Mouse (Mus musculus) kidney, embryonic 15.5 days (tissue): ENCODE results near the gene Zmynd8. TPM values are rescaled to one million over a fixed set of nuclear protein-coding genes. Genes with fewer than 3 reads are reported as not detected.

ENCODE experiments used
- ATAC-seq: fragments of 200-750 bp; cut with Nextera tagmentation; replicated peaks from 2 replicates; pipeline ENCODE4 v1.8.0; 2017; ENCODE audit warnings: moderate TSS enrichment; ENCODE audit not compliant: low FRiP score
- H3K27ac ChIP-seq: fragments of 300-500 bp; sonication (generic); 2 replicates; pipeline ENCODE4 v1.5.1; 2015; ENCODE audit warnings: mild to moderate bottlenecking, inconsistent platforms
- H3K27me3 ChIP-seq: fragments of 300-500 bp; sonication (generic); 2 replicates; pipeline ENCODE4 v1.6.1; 2015; ENCODE audit warnings: inconsistent platforms
- H3K36me3 ChIP-seq: fragments of 300-500 bp; sonication (generic); 2 replicates; pipeline ENCODE4 v1.6.1; 2015; ENCODE audit warnings: inconsistent platforms
- H3K4me1 ChIP-seq: fragments of 300-500 bp; sonication (generic); 2 replicates; pipeline ENCODE4 v1.6.1; 2015; ENCODE audit warnings: inconsistent platforms
- H3K4me2 ChIP-seq: fragments of 300-500 bp; sonication (generic); 2 replicates; pipeline ENCODE4 v1.6.1; 2015; ENCODE audit warnings: moderate library complexity, mild to moderate bottlenecking, inconsistent platforms
- H3K4me3 ChIP-seq: fragments of 300-500 bp; sonication (generic); replicated peaks from 2 replicates; pipeline ENCODE4 v1.5.1; 2015; ENCODE audit warnings: mild to moderate bottlenecking, inconsistent platforms
- H3K9ac ChIP-seq: fragments of 300-500 bp; sonication (generic); 2 replicates; pipeline ENCODE4 v1.6.1; 2015; ENCODE audit warnings: mild to moderate bottlenecking, inconsistent platforms
- H3K9me3 ChIP-seq: fragments of 300-500 bp; sonication (generic); replicated peaks from 2 replicates; pipeline ENCODE4 v1.6.1; 2016; ENCODE audit warnings: inconsistent platforms
- WGBS: fragments of 180-500 bp; shearing (Covaris S2); methylation state at CpG from one replicate; pipeline ENCODE4 v1.1.7; 2015; ENCODE audit warnings: mixed read lengths; 5-methylcytosine and 5-hydroxymethylcytosine counted together
- polyA plus RNA-seq: library from polyadenylated mRNA; unstranded; fragments of >200 nt; fragmentation: Nextera tagmentation; extraction: Ambion mirVana; gene quantifications from 2 replicates; pipeline ENCODE4 v1.2.1, GENCODE M21; 2015

The Zmynd8 gene
- polyA plus RNA-seq, 1 experiment from 2014 or later: 67.1 TPM

DNA sequence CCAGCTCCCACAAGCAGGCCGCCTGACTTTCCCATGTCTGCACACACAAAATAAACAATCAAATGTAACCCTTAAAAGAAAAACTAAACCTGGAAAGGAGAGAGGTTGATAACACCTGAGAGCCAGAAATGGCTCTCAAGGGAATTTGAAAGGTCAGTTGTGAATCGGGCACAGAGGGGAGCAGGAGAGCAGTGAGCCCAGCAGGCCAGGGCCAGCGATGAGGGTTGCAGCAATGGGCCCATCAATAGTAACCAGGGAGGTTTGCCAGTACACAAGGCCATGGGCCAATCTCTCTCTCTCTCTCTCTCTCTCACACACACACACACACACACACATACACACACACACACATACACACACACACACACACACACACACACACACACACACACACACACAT lies 34.0 kb downstream of the Zmynd8 start:
- Histone ChIP-seq H3K9ac (no peak overlapping the region), H3K4me3 (no peak overlapping the region), H3K36me3 (peaks cover 34% of the 10 kb centered on the region), H3K4me2 (no peak overlapping the region), H3K4me1 (peaks cover 81% of the 10 kb centered on the region), H3K27ac (no peak overlapping the region), H3K9me3 (no peaks in the 10 kb centered on the region), H3K27me3 (no peaks in the 10 kb centered on the region)
- WGBS: 70% methylated on average over 3 of the region's 3 CpGs
- ATAC-seq: no peak

DNA sequence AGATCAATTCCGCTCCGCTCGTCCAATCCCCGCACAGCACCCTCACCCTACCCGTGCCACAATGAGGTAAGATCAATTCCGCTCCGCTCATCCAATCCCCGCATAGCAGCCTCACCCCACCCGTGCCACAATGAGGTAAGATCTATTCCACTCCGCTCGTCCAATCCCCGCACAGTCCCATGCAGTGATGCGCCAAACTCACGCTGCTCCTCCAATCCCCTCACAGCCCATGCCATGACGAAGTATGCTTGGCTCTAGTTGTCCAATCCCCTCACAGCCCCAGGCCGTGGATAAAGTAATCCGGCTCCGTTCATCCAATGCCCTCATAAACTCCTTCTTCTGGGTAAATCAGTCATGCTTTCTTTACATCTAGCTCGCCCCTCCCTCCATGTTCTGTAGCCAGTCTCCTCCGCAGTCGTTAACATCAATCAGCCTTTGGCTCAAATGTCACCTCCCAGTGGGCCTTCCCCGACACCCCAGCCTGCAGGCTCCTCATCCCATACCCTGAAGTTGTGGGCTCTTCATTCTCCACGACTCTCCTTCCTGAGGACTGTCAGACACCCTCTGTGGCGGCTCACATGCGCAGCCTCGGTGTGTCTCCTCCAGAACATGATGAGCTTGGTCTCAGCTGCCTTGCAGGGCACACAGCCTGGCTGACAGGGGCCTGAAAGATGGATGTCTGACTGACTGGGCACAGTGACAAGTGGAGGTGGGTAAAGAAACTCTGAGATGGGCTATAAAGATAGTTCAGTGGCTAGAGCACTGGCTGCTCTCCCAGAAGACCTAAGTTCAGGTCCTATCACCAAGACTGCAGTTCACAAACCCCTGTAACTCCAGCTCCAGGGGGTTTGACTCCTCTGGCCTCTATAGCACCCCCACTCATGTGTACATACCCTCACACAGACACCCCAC lies 36.9 kb downstream of the Zmynd8 start:
- ATAC-seq: peak; percentile 30
- H3K4me3 ChIP-seq: no peak overlapping the region
- no peaks in the 10 kb centered on the region for H3K27me3 ChIP-seq
- no peak overlapping the region for H3K9ac ChIP-seq
- peak overlapping the region; percentile 81 for H3K27ac ChIP-seq
- 60% methylated on average over 26 of the region's 26 CpGs for WGBS
- H3K4me1 ChIP-seq: peaks cover 81% of the 10 kb centered on the region
- H3K4me2 ChIP-seq: 0 out of 2 replicates have a peak overlapping the region, but pooled peaks have one; percentile 12
- H3K36me3 ChIP-seq: peaks cover 34% of the 10 kb centered on the region
- no peaks in the 10 kb centered on the region for H3K9me3 ChIP-seq

- Histone ChIP-seq H3K9ac (no peak overlapping the region), H3K36me3 (peaks cover 34% of the 10 kb centered on the region), H3K4me3 (no peak overlapping the region), H3K4me2 (no peak overlapping the region), H3K27ac (peak overlapping the region; percentile 81; the same call in 1 of the 2 replicates), H3K27me3 (no peaks in the 10 kb centered on the region), H3K9me3 (no peaks in the 10 kb centered on the region), H3K4me1 (peaks cover 81% of the 10 kb centered on the region)
- WGBS: 92% methylated on average over 20 of the region's 20 CpGs
- ATAC-seq: no peak
Observed at GRCm38 (mm10) chr2:165860962-165861682, 37.7 kb downstream of the Zmynd8 start.

GRCm38 (mm10) chr2:165860447-165860846 lies 38.4 kb downstream of the Zmynd8 start:
- H3K4me3 ChIP-seq: no peak overlapping the region
- no peak overlapping the region for H3K4me2 ChIP-seq
- 96% methylated on average over 6 of the region's 6 CpGs for WGBS
- H3K27ac ChIP-seq: peak overlapping the region; percentile 98
- no peaks in the 10 kb centered on the region for H3K9me3 ChIP-seq
- H3K27me3 ChIP-seq: no peaks in the 10 kb centered on the region
- ATAC-seq: no peak
- H3K36me3 ChIP-seq: peaks cover 33% of the 10 kb centered on the region
- H3K9ac ChIP-seq: no peak overlapping the region
- H3K4me1 ChIP-seq: peaks cover 84% of the 10 kb centered on the region

DNA sequence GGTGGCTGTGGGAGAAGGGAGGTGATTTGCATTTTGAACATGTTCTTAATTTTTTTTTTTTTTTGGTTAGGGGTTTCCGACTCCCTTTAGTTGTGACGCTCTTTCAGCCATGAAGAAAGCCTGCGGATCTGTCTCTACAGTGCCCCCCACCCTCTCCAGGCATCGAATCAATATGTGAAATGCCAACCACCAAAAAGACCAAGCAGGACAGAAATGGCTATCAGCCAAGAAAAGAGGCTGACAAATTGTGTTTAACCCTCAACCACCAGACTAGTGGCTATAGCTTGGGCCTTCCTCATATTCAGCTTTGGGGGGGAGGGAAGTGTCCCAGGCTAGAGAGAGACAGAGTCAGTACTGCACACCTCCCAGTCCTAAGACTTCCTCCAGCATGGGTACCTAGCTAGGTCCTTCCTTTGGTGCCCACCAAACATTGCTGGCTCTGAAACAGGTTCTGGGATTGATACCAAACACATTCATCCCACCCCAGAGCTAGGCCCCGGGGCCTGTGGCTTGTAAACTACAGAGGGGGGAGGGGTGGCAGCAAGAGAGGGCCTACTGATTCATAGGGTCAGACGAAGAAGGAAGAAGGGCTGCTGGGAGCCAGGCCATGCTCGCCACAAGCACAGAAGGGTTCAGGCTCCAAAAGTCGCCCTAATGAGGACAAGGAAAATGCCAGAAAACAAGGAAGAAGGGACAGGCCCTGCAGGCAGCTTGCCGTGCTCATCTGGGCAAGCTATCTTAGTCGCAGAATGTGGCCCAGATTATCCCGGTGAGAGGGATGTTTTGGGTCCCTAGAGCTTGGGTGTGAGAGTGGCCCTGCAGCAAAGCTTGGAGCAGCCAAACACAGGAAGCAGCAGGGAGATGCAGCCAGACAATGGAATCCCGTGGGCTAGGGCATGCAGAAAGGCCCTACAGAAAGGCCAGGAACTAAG lies 40.1 kb downstream of the Zmynd8 start:
- peak overlapping the region; percentile 32; the same call in 1 of the 2 replicates for H3K9ac ChIP-seq
- peak overlapping the region; percentile 53 for H3K4me2 ChIP-seq
- H3K27me3 ChIP-seq: no peaks in the 10 kb centered on the region
- H3K9me3 ChIP-seq: no peaks in the 10 kb centered on the region
- peaks cover 91% of the 10 kb centered on the region for H3K4me1 ChIP-seq
- H3K36me3 ChIP-seq: peaks cover 19% of the 10 kb centered on the region
- peak overlapping the region; percentile 14 for H3K4me3 ChIP-seq
- WGBS: 14% methylated on average over 12 of the region's 12 CpGs
- ATAC-seq: no peak
- H3K27ac ChIP-seq: peak overlapping the region; percentile 98

DNA sequence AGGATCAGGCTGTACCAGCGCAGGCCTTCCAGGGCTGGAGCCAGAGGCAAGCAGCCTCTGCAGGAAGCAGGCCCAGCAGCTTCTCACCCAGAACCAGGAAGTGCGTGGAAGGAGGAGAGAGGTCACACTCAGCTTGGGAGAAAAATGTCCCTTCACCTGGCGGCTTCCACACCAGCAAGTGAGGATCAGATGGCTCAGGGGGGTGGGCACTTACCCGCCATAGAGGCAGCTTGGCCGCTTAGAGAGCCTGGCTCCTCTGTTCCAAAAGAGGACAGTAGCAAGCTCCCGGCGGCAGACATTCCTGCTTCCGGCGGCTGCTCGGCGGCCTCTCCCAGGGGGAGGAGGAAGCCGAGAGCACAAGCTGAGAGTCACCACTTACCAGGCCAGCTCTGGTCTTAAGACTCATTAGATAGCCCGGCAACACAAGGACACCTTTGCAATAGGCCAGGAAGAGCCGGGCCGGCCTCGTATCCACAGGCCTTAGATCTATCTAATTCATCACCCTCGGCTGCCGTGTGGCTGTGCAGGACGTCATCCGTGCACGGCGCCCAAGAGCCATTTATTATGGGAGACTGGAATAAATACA lies 40.9 kb downstream of the Zmynd8 start:
- Histone ChIP-seq H3K27me3 (no peaks in the 10 kb centered on the region), H3K4me1 (peaks cover 91% of the 10 kb centered on the region), H3K9ac (peak overlapping the region; percentile 32), H3K36me3 (peaks cover 12% of the 10 kb centered on the region), H3K27ac (peak overlapping the region; percentile 98), H3K4me3 (peak overlapping the region; percentile 14), H3K9me3 (no peaks in the 10 kb centered on the region), H3K4me2 (peak overlapping the region; percentile 53)
- WGBS: 3% methylated on average over 22 of the region's 22 CpGs
- peak; percentile 45 for ATAC-seq

DNA sequence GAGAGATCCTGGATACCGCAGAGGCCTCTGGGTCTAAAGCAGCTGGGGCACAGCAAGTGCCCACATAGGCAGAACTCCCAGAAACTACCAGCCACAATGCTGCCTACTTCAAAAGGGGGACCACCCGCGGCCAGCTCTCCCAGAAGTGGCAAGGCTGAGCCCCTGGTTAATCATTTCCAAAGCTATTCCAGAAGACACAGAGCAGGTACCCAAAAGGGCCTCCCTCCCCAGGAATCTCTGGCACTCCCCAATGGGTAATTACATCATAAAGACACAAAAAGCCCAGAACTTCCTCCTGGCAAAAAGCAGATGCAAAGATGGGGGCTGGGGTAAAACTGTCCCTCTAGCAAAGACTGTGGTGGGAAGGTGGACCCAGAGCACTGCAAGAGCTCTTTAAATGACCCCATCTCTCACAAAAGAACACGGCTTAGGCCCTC lies 41.4 kb downstream of the Zmynd8 start:
- peaks cover 10% of the 10 kb centered on the region for H3K36me3 ChIP-seq
- H3K9ac ChIP-seq: peak overlapping the region; percentile 32
- peak overlapping the region; percentile 53 for H3K4me2 ChIP-seq
- H3K4me1 ChIP-seq: peaks cover 95% of the 10 kb centered on the region
- no peaks in the 10 kb centered on the region for H3K9me3 ChIP-seq
- 11% methylated on average over 4 of the region's 4 CpGs for WGBS
- peak overlapping the region; percentile 98 for H3K27ac ChIP-seq
- ATAC-seq: peak; percentile 57
- H3K27me3 ChIP-seq: no peaks in the 10 kb centered on the region
- H3K4me3 ChIP-seq: peak overlapping the region; percentile 14

DNA sequence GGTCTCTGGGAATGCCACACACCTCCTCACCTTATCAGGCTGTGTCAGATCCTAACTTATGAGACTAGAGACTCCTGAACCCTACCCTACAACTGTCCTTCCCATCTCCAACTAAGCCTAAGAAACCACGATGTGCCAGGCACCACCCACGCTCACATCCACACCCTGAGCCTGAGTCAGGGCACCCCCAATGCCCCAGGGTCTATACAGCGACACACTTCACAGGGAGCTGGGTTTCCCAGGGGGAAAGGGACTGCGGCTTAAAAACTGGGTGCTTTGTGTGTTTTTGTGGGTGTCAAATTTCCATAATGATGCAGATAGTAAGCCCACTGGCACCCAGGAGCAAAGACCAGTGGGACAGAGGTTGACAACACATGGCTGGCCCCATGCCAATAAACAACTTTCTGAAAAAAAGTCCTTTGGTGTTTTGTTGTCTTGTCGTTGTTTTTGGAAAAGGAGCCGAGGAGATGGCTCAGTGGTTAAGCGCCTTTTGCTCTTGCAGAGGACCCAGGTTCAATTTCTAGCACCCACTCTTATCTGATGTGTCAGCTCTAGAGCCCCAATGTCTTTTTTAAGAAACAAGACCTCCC lies 42.1 kb downstream of the Zmynd8 start:
- no peak for ATAC-seq
- 68% methylated on average over 7 of the region's 7 CpGs for WGBS

DNA sequence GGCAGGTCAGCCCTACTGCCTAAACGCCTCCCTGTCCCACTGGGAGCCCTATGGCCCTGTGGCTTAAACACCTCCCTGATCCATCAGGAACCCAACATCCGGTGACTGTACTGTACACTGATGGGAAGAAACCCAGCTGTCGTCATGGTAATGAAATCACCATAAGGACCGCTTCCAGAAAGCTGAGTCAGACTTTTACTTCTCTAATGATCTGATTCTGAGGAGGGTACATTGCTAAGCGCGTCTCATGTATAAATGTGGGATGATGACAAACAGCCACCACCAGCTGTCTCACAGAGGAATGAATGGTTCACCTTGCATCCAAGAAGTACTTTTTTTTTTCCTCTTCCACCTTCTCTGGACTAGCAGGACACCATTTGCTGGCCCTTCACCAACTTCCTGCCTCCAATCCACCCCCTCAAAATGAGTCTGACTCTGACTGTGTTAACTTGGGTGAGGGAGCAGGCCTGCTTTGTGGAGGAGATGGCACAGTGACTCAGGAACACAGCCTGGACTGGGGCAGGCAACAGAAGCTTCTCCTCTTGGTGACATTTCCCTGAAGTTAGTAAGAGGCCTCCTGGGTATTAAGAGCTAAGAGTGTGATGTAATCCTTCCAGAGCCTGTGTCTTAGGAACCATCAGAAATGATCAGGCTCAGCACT lies 43.0 kb downstream of the Zmynd8 start:
- ATAC-seq: no peak

More for the DNA sequence above, 42.1 kb downstream of the Zmynd8 start:
- H3K36me3 ChIP-seq: peaks cover 13% of the 10 kb centered on the region
- peak overlapping the region; percentile 98 for H3K27ac ChIP-seq
- no peaks in the 10 kb centered on the region for H3K27me3 ChIP-seq
- H3K9me3 ChIP-seq: no peaks in the 10 kb centered on the region
- no peak overlapping the region for H3K9ac ChIP-seq
- H3K4me2 ChIP-seq: peak overlapping the region; percentile 53
- peaks cover 89% of the 10 kb centered on the region for H3K4me1 ChIP-seq
- no peak overlapping the region for H3K4me3 ChIP-seq

DNA sequence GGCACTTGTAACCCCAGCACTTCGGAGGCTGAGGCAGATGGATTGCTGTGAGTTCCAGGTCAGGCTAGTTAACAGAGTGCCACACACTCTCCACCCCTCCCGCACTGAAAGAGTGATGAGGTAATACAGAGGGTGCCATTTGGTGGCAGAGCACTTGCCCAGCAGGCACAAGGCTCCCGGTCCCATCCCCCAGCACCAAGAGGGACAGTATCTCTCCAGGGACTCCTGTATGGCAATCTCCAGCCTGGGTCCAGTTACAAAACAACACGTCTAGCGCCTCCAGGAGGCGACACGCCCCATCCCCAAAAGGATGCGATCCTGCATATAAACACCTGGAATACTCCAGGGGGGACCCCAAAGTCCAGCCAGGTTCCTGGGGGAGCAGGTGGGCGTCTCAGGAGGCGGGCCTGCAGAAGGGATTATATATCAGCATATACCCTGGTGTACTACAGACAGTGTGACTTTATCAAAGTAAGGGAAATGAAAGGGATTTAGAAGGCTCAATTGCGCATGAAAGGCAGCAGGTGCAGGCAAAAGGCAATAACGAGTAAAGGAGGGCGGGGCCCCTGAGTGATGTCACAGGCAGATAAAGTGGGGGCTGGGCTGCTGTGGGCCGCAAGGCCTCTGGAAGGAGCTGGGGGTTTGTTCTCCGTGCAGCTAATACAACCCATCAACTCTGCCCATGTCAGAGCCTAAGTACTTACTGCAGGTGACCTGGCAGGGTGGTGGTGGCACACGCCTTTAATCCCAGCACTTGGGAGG lies 44.4 kb downstream of the Zmynd8 start:
- 36% methylated on average over 16 of the region's 16 CpGs for WGBS
- Histone ChIP-seq H3K9me3 (no peaks in the 10 kb centered on the region), H3K4me1 (peaks cover 74% of the 10 kb centered on the region), H3K4me3 (no peak overlapping the region), H3K27ac (peak overlapping the region; percentile 98), H3K36me3 (peaks cover 28% of the 10 kb centered on the region), H3K27me3 (no peaks in the 10 kb centered on the region), H3K4me2 (no peak overlapping the region), H3K9ac (no peak overlapping the region)
- ATAC-seq: no peak

More for the DNA sequence above, 43.0 kb downstream of the Zmynd8 start:
- H3K4me3 ChIP-seq: no peak overlapping the region
- peaks cover 18% of the 10 kb centered on the region for H3K36me3 ChIP-seq
- H3K4me1 ChIP-seq: peaks cover 81% of the 10 kb centered on the region
- 38% methylated on average over 6 of the region's 6 CpGs for WGBS
- no peaks in the 10 kb centered on the region for H3K9me3 ChIP-seq
- no peak overlapping the region for H3K4me2 ChIP-seq
- H3K9ac ChIP-seq: no peak overlapping the region
- no peaks in the 10 kb centered on the region for H3K27me3 ChIP-seq
- peak overlapping the region; percentile 98 for H3K27ac ChIP-seq
